Mouse (Mus musculus) heart, postnatal 0 days (tissue): ENCODE measurements at regions not wholly inside any gene's neighbourhood (a gene's known extent, or its start where the extent isn't known, plus 50 kb on each side); places are given as distances from the start of the nearest gene placed in this dataset.

Source experiments
- CTCF ChIP-seq: IDR thresholded peaks from 2 replicates; pipeline ENCODE4 v1.5.1; 2016; ENCODE audit warnings: antibody characterized with exemption, control low read depth, low read depth
- EP300 ChIP-seq: IDR thresholded peaks from 2 replicates; pipeline ENCODE4 v1.6.1; 2016; ENCODE audit warnings: antibody characterized with exemption, low read depth

- no peak for TF ChIP-seq CTCF
- TF ChIP-seq EP300 = no peak
Measured at GRCm38 (mm10) chr6:147704297-147704696, 228.7 kb downstream of the Ccdc91 start.
